Mouse (Mus musculus) myocyte (in vitro differentiated cells): ENCODE data around the gene Napb. TPM values are rescaled to one million over a fixed set of nuclear protein-coding genes. Genes with fewer than 3 reads are reported as not detected.

ENCODE experiments used
- H3K27me3 ChIP-seq: one replicate; pipeline ENCODE4 v1.6.1; 2011; ENCODE audit not compliant: control insufficient read depth, insufficient read depth, insufficient read length
- H3K36me3 ChIP-seq: one replicate; pipeline ENCODE4 v1.6.1; 2011; ENCODE audit not compliant: control insufficient read depth, insufficient read depth
- H3K4me2 ChIP-seq: one replicate; pipeline ENCODE4 v1.6.1; 2011; ENCODE audit warnings: low read depth, control low read depth
- H3K4me3 ChIP-seq: one replicate; pipeline ENCODE4 v1.5.1; 2011; ENCODE audit warnings: mild to moderate bottlenecking, control low read depth, moderate library complexity
- H3K79me2 ChIP-seq: one replicate; pipeline ENCODE4 v1.6.1; 2011; ENCODE audit not compliant: control insufficient read depth, insufficient read depth
- H3ac ChIP-seq: one replicate; pipeline ENCODE4 v1.6.1; 2011; ENCODE audit not compliant: control insufficient read depth, insufficient read length
- CEBPB ChIP-seq: IDR thresholded peaks from 2 replicates; pipeline ENCODE4 v1.6.1; 2011; ENCODE audit warnings: mild to moderate bottlenecking, moderate library complexity; ENCODE audit not compliant: poor library complexity, insufficient read depth, severe bottlenecking
- E2F4 ChIP-seq: IDR thresholded peaks from one replicate; pipeline ENCODE4 v1.6.1; 2011; ENCODE audit warnings: mild to moderate bottlenecking, control low read depth, moderate library complexity; ENCODE audit not compliant: insufficient read depth
- MAX ChIP-seq: IDR thresholded peaks from one replicate; pipeline ENCODE4 v1.6.1; 2011; ENCODE audit warnings: low read depth, mild to moderate bottlenecking, control low read depth
- MYOD1 ChIP-seq, 3 experiments: IDR thresholded peaks; one replicate each; pipeline ENCODE4 v1.6.1; 2011; ENCODE audit warnings: control low read depth in 2 of 3, low read depth in 2 of 3, mild to moderate bottlenecking in 2 of 3, moderate library complexity in 1 of 3; ENCODE audit not compliant: insufficient read length in 2 of 3, control insufficient read depth in 1 of 3
- MYOG ChIP-seq, 3 experiments: IDR thresholded peaks; one replicate each; pipeline ENCODE4 v1.6.1; 2011; ENCODE audit warnings: control low read depth in 2 of 3, low read depth in 2 of 3, mild to moderate bottlenecking in 2 of 3; ENCODE audit not compliant: insufficient read length in 2 of 3, control insufficient read depth in 1 of 3, insufficient read depth in 1 of 3
- POLR2A ChIP-seq: IDR thresholded peaks from one replicate; pipeline ENCODE4 v1.6.1; 2011; ENCODE audit warnings: low read depth, mild to moderate bottlenecking, control low read depth, moderate library complexity; ENCODE audit not compliant: insufficient read length
- POLR2AphosphoS2 ChIP-seq: IDR thresholded peaks from one replicate; pipeline ENCODE4 v1.6.1; 2011; ENCODE audit warnings: low read depth, control low read depth; ENCODE audit not compliant: insufficient read length
- REST ChIP-seq: IDR thresholded peaks from one replicate; pipeline ENCODE4 v1.6.1; 2011; ENCODE audit warnings: mild to moderate bottlenecking, control low read depth, moderate library complexity; ENCODE audit not compliant: insufficient read depth, insufficient read length
- SRF ChIP-seq: IDR thresholded peaks from one replicate; pipeline ENCODE4 v1.6.1; 2011; ENCODE audit warnings: low read depth; ENCODE audit not compliant: control insufficient read depth, insufficient read length
- TCF12 ChIP-seq: IDR thresholded peaks from one replicate; pipeline ENCODE4 v1.6.1; 2011; ENCODE audit warnings: mild to moderate bottlenecking, control low read depth; ENCODE audit not compliant: poor library complexity, insufficient read depth, severe bottlenecking
- TCF3 ChIP-seq: IDR thresholded peaks from one replicate; pipeline ENCODE4 v1.6.1; 2011; ENCODE audit warnings: low read depth, control low read depth; ENCODE audit not compliant: insufficient read length
- USF1 ChIP-seq: IDR thresholded peaks from one replicate; pipeline ENCODE4 v1.6.1; 2011; ENCODE audit warnings: low read depth, mild to moderate bottlenecking, control low read depth, moderate library complexity
- polyA plus RNA-seq: library from polyadenylated mRNA; unstranded; fragments of >200 nt; fragmentation: generic; extraction: Trizol; gene quantifications from one replicate; pipeline ENCODE4 v1.2.1, GENCODE M21; 2012; ENCODE audit warnings: missing spikeins

Napb gene
- polyA plus RNA-seq, 1 experiment: 2.3 TPM

DNA sequence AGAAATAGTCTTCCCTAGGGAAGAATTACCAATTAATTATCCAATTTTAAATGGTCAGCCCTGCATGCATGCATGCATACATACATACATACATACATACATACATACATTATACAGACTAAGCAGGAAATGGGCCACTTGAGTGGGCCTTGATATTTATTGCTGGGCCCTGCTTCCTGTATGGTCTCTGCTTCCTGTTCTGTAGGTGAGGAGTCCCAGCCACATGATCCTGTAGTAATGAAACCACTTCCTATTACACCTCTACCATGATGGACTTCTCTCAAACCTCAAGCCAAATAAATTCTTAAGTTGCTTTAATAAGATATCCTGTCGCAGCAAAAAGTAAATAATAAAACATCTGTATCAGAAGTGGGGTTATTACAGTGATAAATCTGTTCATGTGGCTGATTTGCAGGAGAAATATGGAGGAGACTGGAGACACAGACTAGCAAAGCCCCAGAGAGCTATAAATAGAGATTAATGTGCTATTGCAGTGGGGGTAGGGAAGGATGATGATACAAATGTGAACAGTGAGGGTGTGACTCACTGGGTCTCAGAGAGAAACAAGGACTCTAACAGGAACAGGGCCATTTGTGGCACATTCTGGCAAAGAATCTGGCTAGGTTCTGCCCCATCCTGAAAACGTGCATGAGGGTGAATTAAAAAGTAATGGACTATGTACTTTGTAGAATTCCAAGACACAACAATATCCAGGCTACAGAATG, 12.8 kb downstream of the Napb start:
- no peaks in the 10 kb centered on the region for H3K27me3 ChIP-seq
- peaks cover 56% of the 10 kb centered on the region for H3K79me2 ChIP-seq
- H3K36me3 ChIP-seq: no peaks in the 10 kb centered on the region
- H3K4me3 ChIP-seq: no peak overlapping the region
- peak overlapping the region; percentile 49 for H3K4me2 ChIP-seq
- TF ChIP-seq TCF12 (no peak), USF1 (no peak), REST (no peak), POLR2A (no peak), SRF (peak; percentile 78), CEBPB (0 out of 2 replicates have a peak, but pooled peaks have one; percentile 6)
- no peak overlapping the region for H3ac ChIP-seq

- Histone ChIP-seq H3K36me3 (peaks cover 5% of the 10 kb centered on the region), H3ac (no peak overlapping the region), H3K4me3 (no peak overlapping the region), H3K79me2 (peaks cover 47% of the 10 kb centered on the region), H3K27me3 (no peaks in the 10 kb centered on the region), H3K4me2 (peak overlapping the region; percentile 1)
- no peak for TF ChIP-seq POLR2A
- peak in 2 of 3 experiments; percentile 23 to 31 for TF ChIP-seq MYOG (IDR thresholded peaks at IDR 0.05; ENCODE audit: control insufficient read depth in 1 of 3, insufficient read depth in 1 of 3, insufficient read length in 2 of 3, low read depth in 2 of 3)
- peak in 1 of 3 experiments; percentile 35 for TF ChIP-seq MYOD1 (IDR thresholded peaks at IDR 0.05; ENCODE audit: control insufficient read depth in 1 of 3, insufficient read length in 2 of 3, low read depth in 2 of 3)
Observed at GRCm38 (mm10) chr2:148717072-148717471, 15.2 kb downstream of the Napb start.

- Histone ChIP-seq H3K4me3 (no peak overlapping the region), H3K27me3 (no peaks in the 10 kb centered on the region), H3K79me2 (peaks cover 26% of the 10 kb centered on the region), H3K4me2 (no peak overlapping the region), H3ac (no peak overlapping the region), H3K36me3 (peaks cover 23% of the 10 kb centered on the region)
- TF ChIP-seq E2F4 (no peak), TCF12 (no peak), TCF3 (no peak), POLR2AphosphoS2 (no peak), CEBPB (no peak), POLR2A (no peak), MYOD1 (IDR thresholded peaks at IDR 0.05; ENCODE audit: control insufficient read depth in 1 of 3, insufficient read length in 2 of 3, low read depth in 2 of 3) (no peak), SRF (no peak), USF1 (no peak), REST (no peak), MYOG (IDR thresholded peaks at IDR 0.05; ENCODE audit: control insufficient read depth in 1 of 3, insufficient read depth in 1 of 3, insufficient read length in 2 of 3, low read depth in 2 of 3) (no peak), MAX (no peak)
Observed at GRCm38 (mm10) chr2:148712326-148712725, 19.9 kb downstream of the Napb start.

GRCm38 (mm10) chr2:148707202-148707530, 25.1 kb downstream of the Napb start:
- Histone ChIP-seq H3K4me3 (no peak overlapping the region), H3K4me2 (no peak overlapping the region), H3ac (no peak overlapping the region), H3K36me3 (peaks cover 30% of the 10 kb centered on the region), H3K79me2 (no peaks in the 10 kb centered on the region), H3K27me3 (no peaks in the 10 kb centered on the region)
- no peak for TF ChIP-seq POLR2A
- no peak for TF ChIP-seq USF1
- no peak for TF ChIP-seq TCF12
- TF ChIP-seq POLR2AphosphoS2: no peak
- TF ChIP-seq SRF: no peak
- TF ChIP-seq MYOG (IDR thresholded peaks at IDR 0.05; ENCODE audit: control insufficient read depth in 1 of 3, insufficient read depth in 1 of 3, insufficient read length in 2 of 3, low read depth in 2 of 3): no peak
- TF ChIP-seq TCF3: no peak
- TF ChIP-seq REST: no peak
- TF ChIP-seq E2F4: no peak
- TF ChIP-seq CEBPB: no peak
- TF ChIP-seq MAX: no peak
- no peak for TF ChIP-seq MYOD1 (IDR thresholded peaks at IDR 0.05; ENCODE audit: control insufficient read depth in 1 of 3, insufficient read length in 2 of 3, low read depth in 2 of 3)

DNA sequence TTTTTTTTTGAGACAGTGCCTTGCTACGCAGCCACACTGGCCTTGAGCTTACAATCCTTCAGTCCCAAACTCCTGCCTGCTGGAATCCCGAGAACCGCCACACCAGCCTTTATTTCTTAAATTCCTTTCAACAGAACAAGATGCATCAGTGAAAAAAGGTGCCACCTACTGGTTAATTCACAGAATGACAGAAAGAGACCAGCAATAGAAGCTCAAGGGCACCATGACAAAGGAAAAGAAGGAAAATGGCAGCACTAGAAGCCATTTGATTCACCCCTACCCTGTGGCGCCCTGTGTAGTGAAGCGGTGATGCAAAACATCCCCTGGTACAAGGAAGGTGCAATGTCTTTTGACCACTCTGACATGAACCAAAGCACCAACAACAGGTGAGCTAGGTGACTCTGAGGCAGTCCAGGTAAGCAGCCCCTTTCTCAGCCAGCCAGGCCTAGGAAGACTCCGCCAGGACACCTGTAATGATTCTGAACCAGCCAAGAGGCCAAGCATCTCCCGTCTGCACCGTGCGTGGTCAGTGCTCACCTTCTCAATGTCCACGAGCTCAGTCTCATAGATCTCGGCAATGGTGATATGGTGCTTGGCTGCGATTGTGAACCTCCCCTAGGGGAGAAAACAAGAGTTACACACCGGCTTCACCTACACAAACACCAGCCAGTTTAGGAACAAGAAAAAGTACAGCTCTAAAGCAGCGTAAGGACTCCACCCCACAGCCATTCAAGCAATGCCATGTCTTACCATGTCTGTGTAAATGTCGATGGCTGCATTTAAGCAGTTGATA, 25.7 kb downstream of the Napb start:
- Histone ChIP-seq H3K36me3 (peaks cover 32% of the 10 kb centered on the region), H3K27me3 (no peaks in the 10 kb centered on the region), H3K79me2 (no peaks in the 10 kb centered on the region), H3K4me2 (no peak overlapping the region), H3ac (no peak overlapping the region), H3K4me3 (no peak overlapping the region)
- peak; percentile 6 for TF ChIP-seq POLR2AphosphoS2
- no peak for TF ChIP-seq MYOD1 (IDR thresholded peaks at IDR 0.05; ENCODE audit: control insufficient read depth in 1 of 3, insufficient read length in 2 of 3, low read depth in 2 of 3)
